Mouse (Mus musculus) cerebellum, adult 11-12 months (tissue): ENCODE measurements around the gene Gm49776.

Experiments used
- DNase-seq: peaks from one replicate; pipeline ENCODE4 v3.0.0; 2022

Gm49776 gene

GRCm38 (mm10) chr16:18233919-18234670, 24.0 kb downstream of the Gm49776 start:
- DNase-seq = no peak

DNA sequence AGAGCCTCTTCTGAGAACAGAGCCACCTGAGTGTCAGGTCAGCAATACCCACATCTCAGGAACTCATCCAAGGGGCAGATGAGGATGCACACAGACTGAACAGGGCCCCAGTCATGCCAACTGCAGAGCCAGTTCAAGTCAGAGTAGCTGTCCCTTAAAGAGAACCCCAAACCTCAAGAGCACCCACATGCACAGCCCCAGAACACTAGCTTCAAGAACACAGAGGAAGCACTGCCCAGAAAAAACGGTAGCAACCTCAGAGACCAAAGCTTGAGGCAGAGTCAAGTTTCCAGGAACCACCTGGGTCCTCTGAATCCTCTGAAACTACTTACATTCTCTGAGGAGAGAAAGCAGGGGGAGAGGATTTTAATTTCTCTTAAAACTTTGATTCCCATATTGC, 24.7 kb downstream of the Gm49776 start:
- peak; percentile 32 for DNase-seq

DNA sequence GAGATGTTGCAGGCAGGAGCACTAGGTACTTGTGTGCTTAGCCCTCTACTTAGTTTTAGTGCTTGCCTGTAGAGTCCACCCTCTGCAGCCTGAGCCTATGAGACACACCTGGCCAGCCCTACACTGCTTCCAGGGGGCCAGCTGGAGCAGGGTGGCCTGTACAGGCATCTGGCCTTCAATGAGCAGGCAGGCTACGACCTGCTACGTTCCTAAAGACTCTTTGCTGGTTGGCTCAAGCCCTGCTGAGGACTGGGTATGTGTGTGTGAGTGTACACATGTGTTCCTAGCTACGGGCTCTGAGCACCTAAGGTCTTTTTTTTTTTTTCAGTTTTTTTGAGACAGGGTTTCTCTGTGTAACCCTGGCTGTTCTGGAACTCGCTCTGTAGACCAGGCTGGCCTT, 26.7 kb downstream of the Gm49776 start:
- DNase-seq = no peak

DNA sequence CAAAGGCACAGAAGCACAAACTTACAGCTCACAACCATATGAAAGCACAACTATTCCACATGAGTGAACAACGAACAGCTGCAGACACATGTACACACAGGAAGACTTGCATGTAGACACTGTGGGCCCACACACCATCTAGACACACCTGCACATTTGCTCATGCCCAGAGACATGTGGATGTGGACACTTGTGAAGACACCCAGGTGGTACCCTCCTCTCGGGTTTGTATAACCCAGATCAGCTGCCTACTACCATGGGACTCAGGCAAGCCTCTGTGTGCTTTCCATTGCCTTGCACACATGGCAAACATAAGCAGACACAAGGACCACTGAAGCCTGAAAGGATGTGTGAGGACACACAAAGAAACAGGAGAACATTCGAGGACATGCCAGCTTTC, 27.1 kb downstream of the Gm49776 start:
- DNase-seq = no peak

DNA sequence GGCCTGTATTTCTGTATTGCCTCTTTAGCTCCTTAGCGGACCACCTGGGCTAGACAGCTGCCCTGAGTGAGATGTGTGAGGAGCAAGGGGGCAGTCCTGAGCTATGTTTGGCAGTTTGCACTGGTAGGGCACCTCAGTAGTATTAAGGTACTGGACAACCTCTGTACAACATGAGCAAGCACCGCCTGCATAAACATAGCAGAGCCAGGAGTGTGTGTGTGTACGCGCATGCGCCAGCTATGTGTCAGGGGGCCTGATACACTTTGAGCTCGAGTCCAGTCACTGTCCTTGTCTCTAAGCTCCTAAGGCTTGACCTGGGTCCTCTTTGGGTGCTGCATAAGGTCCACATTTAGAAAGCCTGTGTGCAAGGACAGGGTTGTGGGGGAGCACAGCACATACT, 27.5 kb downstream of the Gm49776 start:
- no peak for DNase-seq

- DNase-seq = peak; percentile 82
Measured at GRCm38 (mm10) chr16:18229622-18230021, 28.5 kb downstream of the Gm49776 start.

- DNase-seq = peak; percentile 84
Measured at GRCm38 (mm10) chr16:18228856-18229255, 29.3 kb downstream of the Gm49776 start.

DNA sequence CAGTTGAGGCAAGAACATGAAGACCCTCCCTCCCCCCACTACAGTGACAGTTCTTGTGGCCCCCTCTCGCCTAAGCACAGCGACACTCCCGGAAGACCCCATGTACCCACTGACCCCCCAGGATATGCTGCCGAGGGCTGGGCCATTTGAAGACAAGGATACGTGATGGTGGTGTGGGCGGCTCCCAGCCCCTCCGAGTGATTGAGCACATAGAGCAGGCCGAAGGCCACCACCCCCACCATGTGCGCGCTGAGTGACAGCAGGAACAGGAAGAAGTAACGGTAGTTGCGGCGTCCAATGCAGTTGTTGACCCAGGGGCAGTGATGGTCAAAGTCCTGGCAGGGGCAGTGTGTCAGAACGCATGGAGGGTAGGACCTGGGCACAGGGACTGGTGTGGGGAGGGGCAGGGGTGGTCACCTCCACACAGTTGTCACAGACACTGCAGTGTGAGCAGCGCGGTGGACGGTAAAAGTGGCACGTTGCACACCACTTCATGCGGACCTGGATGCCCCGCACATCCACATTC, 30.2 kb downstream of the Gm49776 start:
- DNase-seq = peak; percentile 51

- no peak for DNase-seq
Measured at GRCm38 (mm10) chr16:18227187-18227586, 30.9 kb downstream of the Gm49776 start.

GRCm38 (mm10) chr16:18222188-18222587, 35.9 kb downstream of the Gm49776 start:
- no peak for DNase-seq

GRCm38 (mm10) chr16:18221543-18221898, 36.6 kb downstream of the Gm49776 start:
- DNase-seq = no peak

GRCm38 (mm10) chr16:18220856-18221542, 37.1 kb downstream of the Gm49776 start:
- DNase-seq = no peak

DNA sequence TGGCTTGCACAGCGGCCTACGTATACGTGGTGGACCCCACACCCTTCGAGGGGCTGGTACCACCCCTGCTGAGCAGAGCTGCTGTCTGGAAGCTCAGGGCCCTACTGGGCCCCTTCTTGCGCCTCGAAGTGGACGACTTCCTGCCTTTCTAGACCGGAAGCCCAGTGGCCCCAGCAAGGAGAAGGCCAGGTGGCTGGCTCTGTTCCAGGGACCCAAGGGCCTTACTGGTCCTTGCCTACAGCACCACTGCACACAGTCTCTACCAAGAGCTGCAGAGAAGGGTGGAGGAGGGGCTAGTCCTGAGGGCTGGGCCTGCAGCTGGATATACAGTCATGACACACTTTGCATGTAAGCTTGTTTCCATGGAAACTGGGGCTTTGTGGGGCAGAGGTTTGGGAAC, 38.1 kb downstream of the Gm49776 start:
- no peak for DNase-seq

DNA sequence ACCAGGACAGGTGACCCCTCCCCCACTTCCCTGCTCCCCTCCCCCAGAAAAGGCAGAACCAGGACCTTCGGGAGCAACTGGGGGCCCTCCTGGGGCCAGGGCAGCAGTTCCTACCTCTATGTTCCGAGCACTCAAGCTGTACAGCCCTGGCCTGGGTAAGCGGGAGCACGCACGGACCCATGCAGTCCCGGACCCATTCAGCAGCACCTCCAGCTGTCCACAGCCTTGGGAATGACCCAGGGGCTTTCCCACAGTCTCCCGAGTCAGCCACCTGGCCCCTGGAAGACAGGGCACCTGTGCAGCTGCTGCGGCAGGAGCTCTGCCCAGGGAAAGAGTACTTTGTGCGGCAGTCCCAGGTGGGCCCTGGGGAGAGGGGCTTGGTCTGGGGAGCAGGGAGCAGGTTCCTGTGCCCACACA, 39.5 kb downstream of the Gm49776 start:
- DNase-seq = no peak

- DNase-seq = no peak
Measured at GRCm38 (mm10) chr16:18217579-18217978, 40.5 kb downstream of the Gm49776 start, which contains the start of gene Ccdc188. Ccdc188 (plus strand) TSS chr16:18217879.

GRCm38 (mm10) chr16:18214858-18215257, 43.3 kb downstream of the Gm49776 start:
- no peak for DNase-seq

- no peak for DNase-seq
Measured at GRCm38 (mm10) chr16:18213689-18214088, 44.4 kb downstream of the Gm49776 start.

DNA sequence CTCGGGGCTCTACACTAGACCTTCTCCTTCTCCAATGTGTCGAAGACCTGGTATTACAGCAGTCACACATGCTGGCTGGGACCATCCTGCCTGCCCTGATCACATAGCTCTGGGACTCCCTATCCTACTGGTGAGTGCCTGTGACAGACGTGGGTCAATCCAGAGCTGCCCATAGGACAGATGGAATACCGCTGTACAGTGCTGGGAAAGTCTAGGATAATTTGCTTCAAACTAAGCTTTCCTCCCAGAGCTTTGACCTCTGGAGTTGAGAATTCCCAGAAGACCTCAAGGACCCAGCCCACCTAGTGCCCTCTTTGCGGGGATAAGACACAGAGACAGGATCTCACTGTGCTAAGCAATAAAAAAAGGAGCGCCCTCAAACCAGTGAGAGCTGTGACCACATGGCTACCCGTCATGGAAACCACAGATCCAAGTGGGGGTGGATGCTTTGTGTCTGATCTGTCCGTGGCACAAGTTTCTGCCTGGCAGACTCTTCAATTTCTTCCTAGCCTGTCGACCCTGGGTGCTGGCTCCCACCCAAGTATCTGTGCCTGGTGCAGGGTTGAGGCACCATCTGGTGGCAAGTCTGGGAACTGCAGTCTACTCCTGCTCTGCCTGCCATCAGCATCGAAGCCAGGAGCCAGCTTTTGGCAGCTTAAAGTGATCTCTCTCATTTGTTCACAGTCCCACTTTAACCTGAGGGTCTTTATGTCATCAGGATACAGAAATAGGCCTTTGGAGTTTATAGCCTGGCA, 46.5 kb downstream of the Gm49776 start:
- peak; percentile 86 for DNase-seq

DNA sequence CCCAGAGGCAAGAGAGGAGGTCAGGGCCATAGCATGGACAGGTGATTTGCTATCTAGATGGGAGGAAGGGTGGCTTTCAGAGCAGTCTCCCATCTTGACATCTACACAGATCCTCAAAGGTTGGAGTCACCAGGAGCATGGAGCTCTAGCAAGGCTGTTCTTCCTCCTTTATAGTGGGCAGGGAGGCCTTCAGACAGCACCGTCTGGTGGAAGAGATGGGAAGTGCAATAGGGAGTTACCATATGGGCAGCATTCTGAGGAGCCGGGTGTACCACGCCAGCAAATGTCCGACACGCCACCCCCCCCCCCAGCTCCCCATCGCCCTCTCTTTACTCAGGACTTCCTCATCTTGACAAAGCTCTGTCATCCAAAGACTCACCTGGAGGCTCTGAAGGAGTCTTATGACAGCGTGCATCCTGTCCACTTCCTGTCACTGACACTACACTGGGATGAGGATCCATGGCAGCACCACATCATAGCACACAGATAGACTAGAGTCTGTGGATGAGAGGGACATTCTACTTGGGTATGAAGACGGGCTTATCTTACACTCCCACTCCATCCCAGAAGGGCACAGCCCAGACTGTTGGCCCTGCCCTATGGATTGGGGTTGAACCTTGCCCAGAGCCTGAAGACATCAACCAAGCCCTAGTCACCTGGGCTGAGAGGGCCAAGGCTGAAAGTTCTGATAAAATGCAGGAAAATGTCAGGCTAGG, 47.3 kb downstream of the Gm49776 start:
- DNase-seq = peak; percentile 72

DNA sequence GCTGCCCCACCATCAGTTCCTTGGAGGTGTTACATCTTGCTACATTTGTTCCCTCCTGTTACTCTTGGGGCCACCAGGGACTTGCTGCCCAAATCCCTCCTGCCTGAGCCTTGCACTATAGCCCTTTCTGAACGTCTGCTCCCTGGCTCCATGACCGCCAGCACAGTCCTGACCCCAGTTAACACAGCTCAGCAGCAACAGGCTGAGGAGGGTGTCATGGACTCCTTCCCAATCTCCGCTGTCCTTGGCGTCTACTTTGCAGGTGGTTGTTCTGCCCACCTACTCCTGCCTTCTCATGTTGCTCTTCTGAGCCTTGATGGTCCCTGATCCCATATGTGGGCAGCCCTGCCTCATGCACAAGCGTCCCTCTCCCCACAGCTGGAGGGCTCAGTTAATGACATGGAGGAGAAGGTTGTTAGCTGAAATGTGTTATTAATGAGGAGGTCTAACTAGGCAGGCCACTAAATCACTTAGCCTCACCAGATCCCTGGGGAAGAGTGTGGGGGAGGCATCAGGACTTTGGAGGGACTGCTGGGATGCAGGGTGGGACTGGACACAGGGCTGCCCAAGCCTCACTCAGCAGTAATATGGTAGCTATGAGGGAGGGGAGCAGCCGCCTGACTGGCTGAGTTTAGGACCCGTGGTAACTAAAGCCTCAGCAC, 54.6 kb downstream of the Gm49776 start:
- no peak for DNase-seq

- no peak for DNase-seq
Measured at GRCm38 (mm10) chr16:18202061-18202460, 56.1 kb downstream of the Gm49776 start.

GRCm38 (mm10) chr16:18201620-18202019, 56.5 kb downstream of the Gm49776 start:
- DNase-seq = no peak
